Mouse (Mus musculus) erythroblast, embryonic 14.5 days (primary cell): ENCODE measurements around the gene Nfic. TPM values are rescaled to one million over a fixed set of nuclear protein-coding genes. Genes with fewer than 3 reads are reported as not detected.

ENCODE experiments used
- H3K27me3 ChIP-seq: 2 replicates; pipeline ENCODE4 v1.6.1; 2012; ENCODE audit warnings: inconsistent platforms; ENCODE audit not compliant: control insufficient read depth
- H3K36me3 ChIP-seq: 2 replicates; pipeline ENCODE4 v1.6.1; 2012; ENCODE audit warnings: mild to moderate bottlenecking, inconsistent platforms; ENCODE audit not compliant: control insufficient read depth
- H3K4me1 ChIP-seq: 2 replicates; pipeline ENCODE4 v1.6.1; 2012; ENCODE audit warnings: inconsistent platforms; ENCODE audit not compliant: control insufficient read depth
- H3K4me3 ChIP-seq: replicated peaks from 2 replicates; pipeline ENCODE3; 2012; ENCODE audit warnings: moderate library complexity, mild to moderate bottlenecking, inconsistent platforms
- H3K9me3 ChIP-seq: 2 replicates; pipeline ENCODE4 v1.6.1; 2012; ENCODE audit warnings: low read length, inconsistent platforms, mixed read lengths; ENCODE audit not compliant: control insufficient read depth
- GATA1 ChIP-seq: IDR thresholded peaks from 2 replicates; pipeline ENCODE4 v1.6.1; 2012; ENCODE audit warnings: low read length, inconsistent platforms, mixed read lengths
- TAL1 ChIP-seq: IDR thresholded peaks from 3 replicates; pipeline ENCODE4 v1.6.1; 2012; ENCODE audit warnings: low read length, inconsistent platforms, mixed read lengths
- polyA plus RNA-seq: library from polyadenylated mRNA; stranded (reverse); fragments of >175 nt; gene quantifications from 2 replicates; pipeline ENCODE4 v1.2.3, GENCODE M21; 2012

Nfic gene
- polyA plus RNA-seq, 1 experiment, result 0.94 TPM

- H3K36me3 ChIP-seq, result peaks cover 35% of the 10 kb centered on the region
- no peaks in the 10 kb centered on the region for H3K27me3 ChIP-seq
- no peak for TF ChIP-seq GATA1
- TF ChIP-seq TAL1, result no peak
- peaks cover 62% of the 10 kb centered on the region for H3K4me1 ChIP-seq
- peak within 1 kb of the TSS; percentile 89 for H3K4me3 ChIP-seq
- no peaks in the 10 kb centered on the region for H3K9me3 ChIP-seq
Observed at GRCm38 (mm10) chr10:81496264-81496901, 40.9 kb upstream of the Nfic start, which contains the start of gene Ncln. Gene Ncln (minus strand): TSS chr10:81496392.

GRCm38 (mm10) chr10:81495616-81496263 is 40.3 kb upstream of the Nfic start:
- H3K4me3 ChIP-seq, result peak overlapping the region; percentile 89
- H3K9me3 ChIP-seq, result no peaks in the 10 kb centered on the region
- peaks cover 62% of the 10 kb centered on the region for H3K4me1 ChIP-seq
- peaks cover 41% of the 10 kb centered on the region for H3K36me3 ChIP-seq
- TF ChIP-seq TAL1 (no peak), GATA1 (no peak)
- H3K27me3 ChIP-seq, result no peaks in the 10 kb centered on the region

GRCm38 (mm10) chr10:81495151-81495550 is 39.7 kb upstream of the Nfic start:
- Histone ChIP-seq H3K4me3 (peak overlapping the region; percentile 89), H3K4me1 (peaks cover 62% of the 10 kb centered on the region), H3K9me3 (no peaks in the 10 kb centered on the region), H3K36me3 (peaks cover 47% of the 10 kb centered on the region), H3K27me3 (no peaks in the 10 kb centered on the region)
- TF ChIP-seq GATA1 (no peak), TAL1 (no peak)

GRCm38 (mm10) chr10:81494260-81495041 is 39.0 kb upstream of the Nfic start:
- H3K36me3 ChIP-seq, result peaks cover 54% of the 10 kb centered on the region
- peaks cover 58% of the 10 kb centered on the region for H3K4me1 ChIP-seq
- no peaks in the 10 kb centered on the region for H3K9me3 ChIP-seq
- TF ChIP-seq TAL1, result no peak
- TF ChIP-seq GATA1, result no peak
- H3K27me3 ChIP-seq, result no peaks in the 10 kb centered on the region
- peak overlapping the region; percentile 89 for H3K4me3 ChIP-seq

GRCm38 (mm10) chr10:81493601-81494220 is 38.3 kb upstream of the Nfic start:
- H3K9me3 ChIP-seq, result no peaks in the 10 kb centered on the region
- H3K27me3 ChIP-seq, result no peaks in the 10 kb centered on the region
- peaks cover 60% of the 10 kb centered on the region for H3K36me3 ChIP-seq
- no peak for TF ChIP-seq TAL1
- no peak for TF ChIP-seq GATA1
- H3K4me3 ChIP-seq, result no peak overlapping the region
- peaks cover 50% of the 10 kb centered on the region for H3K4me1 ChIP-seq

- peaks cover 41% of the 10 kb centered on the region for H3K4me1 ChIP-seq
- no peak for TF ChIP-seq GATA1
- TF ChIP-seq TAL1, result no peak
- no peaks in the 10 kb centered on the region for H3K9me3 ChIP-seq
- H3K27me3 ChIP-seq, result no peaks in the 10 kb centered on the region
- peaks cover 70% of the 10 kb centered on the region for H3K36me3 ChIP-seq
- H3K4me3 ChIP-seq, result no peak overlapping the region
Observed at GRCm38 (mm10) chr10:81492606-81493240, 37.3 kb upstream of the Nfic start.

GRCm38 (mm10) chr10:81491018-81491417 is 35.6 kb upstream of the Nfic start:
- TF ChIP-seq GATA1 (no peak), TAL1 (no peak)
- Histone ChIP-seq H3K4me3 (no peak overlapping the region), H3K36me3 (peaks cover 87% of the 10 kb centered on the region), H3K9me3 (no peaks in the 10 kb centered on the region), H3K27me3 (no peaks in the 10 kb centered on the region), H3K4me1 (peaks cover 33% of the 10 kb centered on the region)

GRCm38 (mm10) chr10:81489941-81490340 is 34.5 kb upstream of the Nfic start:
- no peaks in the 10 kb centered on the region for H3K27me3 ChIP-seq
- no peak for TF ChIP-seq TAL1
- TF ChIP-seq GATA1, result no peak
- no peaks in the 10 kb centered on the region for H3K9me3 ChIP-seq
- peaks cover 28% of the 10 kb centered on the region for H3K4me1 ChIP-seq
- no peak overlapping the region for H3K4me3 ChIP-seq
- peaks cover 87% of the 10 kb centered on the region for H3K36me3 ChIP-seq

- Histone ChIP-seq H3K27me3 (no peaks in the 10 kb centered on the region), H3K4me1 (peaks cover 10% of the 10 kb centered on the region), H3K36me3 (peaks cover 70% of the 10 kb centered on the region), H3K4me3 (no peak overlapping the region), H3K9me3 (no peaks in the 10 kb centered on the region)
- TF ChIP-seq TAL1 (no peak), GATA1 (no peak)
Observed at GRCm38 (mm10) chr10:81488081-81488480, 32.6 kb upstream of the Nfic start.
